Mouse (Mus musculus): ENCODE data around the gene Tepsin. TPM values are rescaled to one million over a fixed set of nuclear protein-coding genes. Genes with fewer than 3 reads are reported as not detected.

The Tepsin gene
- polyA plus RNA-seq, 1 experiment from 2014 or later: 19.2 TPM

GRCm38 (mm10) chr11:120042141-120042838 is 56.2 kb downstream of the Tepsin start:
- Histone ChIP-seq H3K4me3 (no peak overlapping the region), H3K9ac (no peak overlapping the region), H3K27ac (no peak overlapping the region), H3K9me3 (no peaks in the 10 kb centered on the region), H3K27me3 (peaks cover 8% of the 10 kb centered on the region), H3K36me3 (no peaks in the 10 kb centered on the region), H3K4me1 (peaks cover 20% of the 10 kb centered on the region), H3K4me2 (replicated peaks) (no peak overlapping the region)
- no peak for ATAC-seq (ENCODE audit: insufficient number of reproducible peaks, insufficient read depth, low FRiP score, low TSS enrichment)
- 67% methylated on average over 7 of the region's 7 CpGs for WGBS

- Histone ChIP-seq H3K4me1 (peaks cover 16% of the 10 kb centered on the region), H3K36me3 (no peaks in the 10 kb centered on the region), H3K27ac (no peak overlapping the region), H3K4me2 (replicated peaks) (no peak overlapping the region), H3K27me3 (peaks cover 5% of the 10 kb centered on the region; the same call in 1 of the 2 replicates), H3K9ac (no peak overlapping the region), H3K9me3 (no peaks in the 10 kb centered on the region), H3K4me3 (no peak overlapping the region)
- 53% methylated on average over 13 of the region's 13 CpGs for WGBS
- ATAC-seq (ENCODE audit: insufficient number of reproducible peaks, insufficient read depth, low FRiP score, low TSS enrichment): no peak
These were observed 57.1 kb downstream of the Tepsin start for GRCm38 (mm10) chr11:120041191-120042123.

Small RNAs within 50 kb of the gene (microRNA-seq; reads per million reads assigned to microRNA genes)
- gene Gm25948: not detected

Other genes starting within 250 kb of the Tepsin start
- gene Chmp6, start 185.3 kb downstream of the Tepsin start, polyA plus RNA-seq (2016; fragmentation: Nextera tagmentation; extraction: Ambion mirVana): 109 and 110 TPM in 2 replicates
- 14.2 and 15.3 TPM in 2 replicates for gene Baiap2, start 156.0 kb downstream of the Tepsin start, polyA plus RNA-seq (2016; fragmentation: Nextera tagmentation; extraction: Ambion mirVana)
- gene Aatk, start 51.6 kb downstream of the Tepsin start, polyA plus RNA-seq (2016; fragmentation: Nextera tagmentation; extraction: Ambion mirVana): 5.8 and 5.9 TPM in 2 replicates
- 43.3 and 43.9 TPM in 2 replicates for gene Cep131, start 11.9 kb downstream of the Tepsin start, polyA plus RNA-seq (2016; fragmentation: Nextera tagmentation; extraction: Ambion mirVana)
- 67.4 and 73.6 TPM in 2 replicates for gene Ndufaf8, start 197 bp upstream of the Tepsin start, polyA plus RNA-seq (2016; fragmentation: Nextera tagmentation; extraction: Ambion mirVana)
- 95.0 and 99.5 TPM in 2 replicates for gene Slc38a10, start 52.6 kb upstream of the Tepsin start, polyA plus RNA-seq (2016; fragmentation: Nextera tagmentation; extraction: Ambion mirVana)
- 16.8 and 18.8 TPM in 2 replicates for gene Bahcc1, start 134.2 kb upstream of the Tepsin start, polyA plus RNA-seq (2016; fragmentation: Nextera tagmentation; extraction: Ambion mirVana)
- 3,148 and 3,183 TPM in 2 replicates for gene Actg1, start 249.8 kb upstream of the Tepsin start, polyA plus RNA-seq (2016; fragmentation: Nextera tagmentation; extraction: Ambion mirVana)

Data from embryonic facial prominence, embryonic 12.5 days (tissue).